Mouse (Mus musculus) MEL (cell line): Measurements from ENCODE around the gene Il23a. TPM values are rescaled to one million over a fixed set of nuclear protein-coding genes. Genes with fewer than 3 reads are reported as not detected.

Experiments used
- DNase-seq: peaks from one replicate; pipeline ENCODE4 v3.0.0; 2011; ENCODE audit warnings: low read depth, low spot score
- H3K27ac ChIP-seq: 2 replicates; pipeline ENCODE4 v1.5.1; 2012; ENCODE audit warnings: low read depth, mild to moderate bottlenecking, control low read depth, low read length, moderate library complexity; ENCODE audit not compliant: control insufficient read depth
- H3K27me3 ChIP-seq, 2 experiments: fragments of 150-350 bp in 1 of 2; sonication (generic) in 1 of 2; 2 replicates each; pipeline ENCODE4 v1.6.1; 2012; ENCODE audit warnings: low read length in 2 of 2, mild to moderate bottlenecking in 2 of 2, improper control_type of control experiment in 1 of 2, moderate library complexity in 1 of 2; ENCODE audit not compliant: insufficient read depth in 2 of 2, control insufficient read depth in 1 of 2
- H3K36me3 ChIP-seq, 2 experiments: 2 replicates each; pipeline ENCODE4 v1.6.1; 2012 to 2014; ENCODE audit warnings: low read length in 2 of 2, improper control_type of control experiment in 1 of 2, inconsistent platforms in 1 of 2, mild to moderate bottlenecking in 1 of 2; ENCODE audit not compliant: insufficient read depth in 2 of 2, control insufficient read depth in 1 of 2
- H3K4me1 ChIP-seq, 2 experiments: fragments of 150-350 bp in 1 of 2; sonication (generic) in 1 of 2; 2 replicates each; pipeline ENCODE4 v1.6.1; 2012; ENCODE audit warnings: low read length in 2 of 2, improper control_type of control experiment in 1 of 2, mild to moderate bottlenecking in 1 of 2; ENCODE audit not compliant: insufficient read depth in 2 of 2, control insufficient read depth in 1 of 2
- H3K4me3 ChIP-seq, 2 experiments: fragments of 150-350 bp in 1 of 2; sonication (generic) in 1 of 2; 2 replicates each; pipeline ENCODE4 v1.5.1; 2012; ENCODE audit warnings: low read depth in 2 of 2, low read length in 2 of 2, mild to moderate bottlenecking in 2 of 2, moderate library complexity in 2 of 2, control low read depth in 1 of 2, improper control_type of control experiment in 1 of 2; ENCODE audit not compliant: control insufficient read depth in 1 of 2, insufficient read depth in 1 of 2
- H3K79me2 ChIP-seq: 2 replicates; pipeline ENCODE4 v1.6.1; 2012; ENCODE audit warnings: mild to moderate bottlenecking, low read length, moderate library complexity; ENCODE audit not compliant: control insufficient read depth, poor library complexity, insufficient read depth
- H3K9ac ChIP-seq: 2 replicates; pipeline ENCODE4 v1.6.1; 2012; ENCODE audit warnings: low read depth, mild to moderate bottlenecking, control low read depth, low read length, moderate library complexity; ENCODE audit not compliant: control insufficient read depth, poor library complexity, severe bottlenecking
- H3K9me3 ChIP-seq: fragments of 150-350 bp; sonication (generic); replicated peaks from 2 replicates; pipeline ENCODE4 v1.6.1; 2012; ENCODE audit warnings: mild to moderate bottlenecking, low read length, improper control_type of control experiment, moderate library complexity; ENCODE audit not compliant: insufficient read depth
- BHLHE40 ChIP-seq: IDR thresholded peaks from 2 replicates; pipeline ENCODE4 v1.6.1; 2012; ENCODE audit warnings: low read depth, mild to moderate bottlenecking, inconsistent platforms, low read length, improper control_type of control experiment, borderline replicate concordance
- CHD1 ChIP-seq: IDR thresholded peaks from 2 replicates; pipeline ENCODE4 v1.6.1; 2012; ENCODE audit warnings: low read depth, mild to moderate bottlenecking, inconsistent platforms, low read length, improper control_type of control experiment
- CHD2 ChIP-seq: IDR thresholded peaks from 2 replicates; pipeline ENCODE4 v1.6.1; 2011; ENCODE audit warnings: low read length, improper control_type of control experiment
- CTCF ChIP-seq, 3 experiments: IDR thresholded peaks in 2 of 3; conservative IDR thresholded peaks in 1 of 3; 2 replicates each; pipeline ENCODE4 v1.5.1; 2011 to 2012; ENCODE audit warnings: low read length in 3 of 3, low read depth in 2 of 3, mild to moderate bottlenecking in 2 of 3, improper control_type of control experiment in 1 of 3, inconsistent platforms in 1 of 3, mixed read lengths in 1 of 3, moderate library complexity in 1 of 3; ENCODE audit not compliant: control insufficient read depth in 1 of 3, insufficient read depth in 1 of 3, poor library complexity in 1 of 3, severe bottlenecking in 1 of 3
- EP300 ChIP-seq, 2 experiments: IDR thresholded peaks; 2 replicates each; pipeline ENCODE4 v1.6.1; 2011; ENCODE audit warnings: improper control_type of control experiment in 2 of 2, low read length in 2 of 2, low read depth in 1 of 2, mild to moderate bottlenecking in 1 of 2
- ETS1 ChIP-seq: IDR thresholded peaks from 2 replicates; pipeline ENCODE4 v1.6.1; 2012; ENCODE audit warnings: low read depth, mild to moderate bottlenecking, inconsistent platforms, low read length, improper control_type of control experiment, moderate library complexity
- GABPA ChIP-seq: IDR thresholded peaks from 2 replicates; pipeline ENCODE4 v1.6.1; 2012; ENCODE audit warnings: low read depth, mild to moderate bottlenecking, inconsistent platforms, low read length, improper control_type of control experiment, moderate library complexity
- GATA1 ChIP-seq: IDR thresholded peaks from 2 replicates; pipeline ENCODE4 v1.6.1; 2011; ENCODE audit warnings: low read depth, low read length, improper control_type of control experiment
- HCFC1 ChIP-seq: IDR thresholded peaks from 2 replicates; pipeline ENCODE4 v1.6.1; 2012; ENCODE audit warnings: low read depth, mild to moderate bottlenecking, inconsistent platforms, low read length, improper control_type of control experiment, moderate library complexity
- JUND ChIP-seq: IDR thresholded peaks from 2 replicates; pipeline ENCODE4 v1.6.1; 2011; ENCODE audit warnings: low read depth, mild to moderate bottlenecking, improper control_type of control experiment, low read length
- KAT2A ChIP-seq: conservative IDR thresholded peaks from 2 replicates; pipeline ENCODE4 v1.6.1; 2012; ENCODE audit warnings: low read depth, low read length, improper control_type of control experiment, inconsistent platforms
- MAFK ChIP-seq: IDR thresholded peaks from 2 replicates; pipeline ENCODE4 v1.6.1; 2011; ENCODE audit warnings: low read depth, mild to moderate bottlenecking, low read length, improper control_type of control experiment, borderline replicate concordance
- MAX ChIP-seq: IDR thresholded peaks from 2 replicates; pipeline ENCODE4 v1.6.1; 2011; ENCODE audit warnings: low read length, improper control_type of control experiment
- MAZ ChIP-seq: IDR thresholded peaks from 2 replicates; pipeline ENCODE4 v1.6.1; 2012; ENCODE audit warnings: low read depth, mild to moderate bottlenecking, inconsistent platforms, low read length, improper control_type of control experiment
- MEF2A ChIP-seq: IDR thresholded peaks from 2 replicates; pipeline ENCODE4 v1.6.1; 2014; ENCODE audit warnings: low read depth, mild to moderate bottlenecking, inconsistent platforms, low read length, improper control_type of control experiment; ENCODE audit not compliant: poor library complexity, insufficient replicate concordance, severe bottlenecking; ENCODE audit errors: extremely low read depth
- MXI1 ChIP-seq: IDR thresholded peaks from 2 replicates; pipeline ENCODE4 v1.6.1; 2011; ENCODE audit warnings: mild to moderate bottlenecking, low read depth, low read length, improper control_type of control experiment
- MYB ChIP-seq: IDR thresholded peaks from 2 replicates; pipeline ENCODE4 v1.6.1; 2011; ENCODE audit warnings: mild to moderate bottlenecking, low read depth, low read length, improper control_type of control experiment
- MYC ChIP-seq: IDR thresholded peaks from 2 replicates; pipeline ENCODE4 v1.6.1; 2011; ENCODE audit warnings: low read depth, mild to moderate bottlenecking, low read length, improper control_type of control experiment, moderate library complexity
- NELFE ChIP-seq: IDR thresholded peaks from 2 replicates; pipeline ENCODE4 v1.6.1; 2011; ENCODE audit warnings: low read depth, low read length, improper control_type of control experiment
- NRF1 ChIP-seq: IDR thresholded peaks from 2 replicates; pipeline ENCODE4 v1.6.1; 2014; ENCODE audit warnings: low read depth, mild to moderate bottlenecking, inconsistent platforms, low read length, improper control_type of control experiment, moderate library complexity; ENCODE audit not compliant: poor library complexity, insufficient read depth, severe bottlenecking
- POLR2A ChIP-seq, 2 experiments: IDR thresholded peaks; 2 replicates each; pipeline ENCODE4 v1.6.1; 2011 to 2012; ENCODE audit warnings: low read length in 2 of 2, mild to moderate bottlenecking in 2 of 2, control low read depth in 1 of 2, improper control_type of control experiment in 1 of 2, low read depth in 1 of 2, moderate library complexity in 1 of 2; ENCODE audit not compliant: control insufficient read depth in 1 of 2, insufficient read depth in 1 of 2, poor library complexity in 1 of 2
- POLR2AphosphoS2 ChIP-seq: IDR thresholded peaks from 2 replicates; pipeline ENCODE4 v1.6.1; 2011; ENCODE audit warnings: low read length, improper control_type of control experiment
- POLR2AphosphoS5 ChIP-seq: IDR thresholded peaks from 2 replicates; pipeline ENCODE4 v1.6.1; 2012; ENCODE audit warnings: low read depth, borderline replicate concordance, mild to moderate bottlenecking, inconsistent platforms, low read length, moderate library complexity, mixed read lengths
- RAD21 ChIP-seq: IDR thresholded peaks from 2 replicates; pipeline ENCODE4 v1.6.1; 2011; ENCODE audit warnings: mild to moderate bottlenecking, low read depth, low read length, improper control_type of control experiment
- SIN3A ChIP-seq: IDR thresholded peaks from 2 replicates; pipeline ENCODE4 v1.6.1; 2012; ENCODE audit warnings: low read length, improper control_type of control experiment, inconsistent platforms
- SMC3 ChIP-seq: IDR thresholded peaks from 2 replicates; pipeline ENCODE4 v1.6.1; 2011; ENCODE audit warnings: low read depth, low read length, improper control_type of control experiment
- TAL1 ChIP-seq: IDR thresholded peaks from 2 replicates; pipeline ENCODE4 v1.6.1; 2012; ENCODE audit warnings: mild to moderate bottlenecking, inconsistent platforms, low read length, moderate library complexity, mixed read lengths
- TBP ChIP-seq: IDR thresholded peaks from 2 replicates; pipeline ENCODE4 v1.8.0; 2011; ENCODE audit warnings: low read depth, low read length, improper control_type of control experiment
- TCF12 ChIP-seq: IDR thresholded peaks from 2 replicates; pipeline ENCODE4 v1.6.1; 2014; ENCODE audit warnings: low read depth, mild to moderate bottlenecking, inconsistent platforms, low read length, improper control_type of control experiment, moderate library complexity
- UBTF ChIP-seq: IDR thresholded peaks from 2 replicates; pipeline ENCODE4 v1.6.1; 2012; ENCODE audit warnings: low read depth, mild to moderate bottlenecking, inconsistent platforms, low read length, improper control_type of control experiment, moderate library complexity, borderline replicate concordance; ENCODE audit not compliant: insufficient read depth
- USF1 ChIP-seq: IDR thresholded peaks from 2 replicates; pipeline ENCODE4 v1.6.1; 2014; ENCODE audit warnings: low read depth, mild to moderate bottlenecking, inconsistent platforms, low read length, improper control_type of control experiment, moderate library complexity
- USF2 ChIP-seq, 2 experiments: IDR thresholded peaks; 2 replicates each; pipeline ENCODE4 v1.6.1; 2011 to 2012; ENCODE audit warnings: improper control_type of control experiment in 2 of 2, low read length in 2 of 2, borderline replicate concordance in 1 of 2, inconsistent platforms in 1 of 2, low read depth in 1 of 2, mild to moderate bottlenecking in 1 of 2; ENCODE audit not compliant: insufficient read depth in 1 of 2
- ZC3H11A ChIP-seq: IDR thresholded peaks from 2 replicates; pipeline ENCODE4 v1.6.1; 2012; ENCODE audit warnings: low read depth, mild to moderate bottlenecking, inconsistent platforms, low read length, improper control_type of control experiment
- ZKSCAN1 ChIP-seq: IDR thresholded peaks from 2 replicates; pipeline ENCODE4 v1.6.1; 2012; ENCODE audit warnings: low read depth, mild to moderate bottlenecking, inconsistent platforms, low read length, improper control_type of control experiment, moderate library complexity
- ZMIZ1 ChIP-seq: IDR thresholded peaks from 2 replicates; pipeline ENCODE4 v1.6.1; 2012; ENCODE audit warnings: low read depth, mild to moderate bottlenecking, inconsistent platforms, low read length, improper control_type of control experiment, moderate library complexity
- ZNF384 ChIP-seq: IDR thresholded peaks from 2 replicates; pipeline ENCODE4 v1.6.1; 2012; ENCODE audit warnings: low read depth, mild to moderate bottlenecking, inconsistent platforms, low read length, improper control_type of control experiment
- polyA plus RNA-seq, 2 experiments: library from polyadenylated mRNA; stranded (reverse) in 1 of 2; unstranded in 1 of 2; fragments of >175 nt in 1 of 2; fragments of >200 nt in 1 of 2; gene quantifications; 2 replicates each; pipeline versions ENCODE4 v1.2.1 to v1.2.4; 2012; ENCODE audit warnings: low replicate concordance in 2 of 2, low read depth in 1 of 2; ENCODE audit not compliant: insufficient read length in 2 of 2, insufficient read depth in 1 of 2, missing spikeins in 1 of 2
- total RNA-seq: library from RNA; depleted of rRNA; stranded (reverse); fragments of 300-350 nt; gene quantifications from 2 replicates; pipeline ENCODE4 v1.2.3, GENCODE M21; 2012

Il23a gene
- total and polyA plus RNA-seq, 3 experiments: 0.12 to 0.29 TPM; not detected in 1

GRCm38 (mm10) chr10:128344568-128345275 lies 46.2 kb upstream of the Il23a start:
- Histone ChIP-seq H3K36me3 (peaks cover 29 to 54% of the 10 kb centered on the region in 2 experiments), H3K79me2 (peaks cover 63% of the 10 kb centered on the region), H3K4me1 (peaks cover 32 to 33% of the 10 kb centered on the region in 2 experiments), H3K9ac (peak overlapping the region; percentile 22), H3K4me3 (peak overlapping the region; percentile 7 to 39; a peak in 3 of 4 replicates), H3K27me3 (no peaks in the 10 kb centered on the region), H3K27ac (peak overlapping the region; percentile 84), H3K9me3 (no peaks in the 10 kb centered on the region)
- peak; percentile 99 for DNase-seq
- TF ChIP-seq POLR2AphosphoS2 (no peak), MEF2A (no peak), SIN3A (peak; percentile 94), MYB (peak; percentile 51; the same call in 1 of the 2 replicates), MAZ (peak; percentile 85), POLR2A (IDR thresholded peaks at IDR 0.05; ENCODE audit: control insufficient read depth in 1 of 2, insufficient read depth in 1 of 2, low read depth in 1 of 2, low read length in 2 of 2, poor library complexity in 1 of 2) (peak in 1 of 2 experiments; percentile 52; a peak in 2 of 4 replicates), CHD2 (peak; percentile 39; the same call in 1 of the 2 replicates), USF1 (0 out of 2 replicates have a peak, but pooled peaks have one; percentile 21), TBP (peak; percentile 51; the same call in 1 of the 2 replicates), ZNF384 (no peak), ZKSCAN1 (no peak), UBTF (no peak), GABPA (no peak), CHD1 (no peak), HCFC1 (peak; percentile 68), MXI1 (peak; percentile 91), USF2 (IDR thresholded peaks at IDR 0.05; ENCODE audit: borderline replicate concordance in 1 of 2, insufficient read depth in 1 of 2, low read depth in 1 of 2, low read length in 2 of 2) (no peak), TAL1 (no peak), CTCF (IDR thresholded peaks at IDR 0.05 in 2 of 3, conservative IDR thresholded peaks at IDR 0.05 in 1 of 3; ENCODE audit: control insufficient read depth in 1 of 3, insufficient read depth in 1 of 3, low read depth in 2 of 3, low read length in 3 of 3, poor library complexity in 1 of 3, severe bottlenecking in 1 of 3) (no peak), ETS1 (peak; percentile 99), NRF1 (no peak), ZC3H11A (no peak), JUND (peak; percentile 84), MAFK (no peak), MYC (peak; percentile 79), SMC3 (peak; percentile 11; the same call in 1 of the 2 replicates), EP300 (IDR thresholded peaks at IDR 0.05; ENCODE audit: low read depth in 1 of 2, low read length in 2 of 2) (peak; percentile 76 to 81), MAX (peak; percentile 66), RAD21 (no peak), POLR2AphosphoS5 (no peak), ZMIZ1 (no peak), TCF12 (peak; percentile 74), NELFE (peak; percentile 38), KAT2A (peak; percentile 28; the same call in 1 of the 2 replicates), GATA1 (peak; percentile 91), BHLHE40 (peak; percentile 71)
